Mouse (Mus musculus) heart, adult 9 months (tissue): Measurements from ENCODE around the gene Zfp536.

Source experiments
- DNase-seq, 2 experiments: peaks; one replicate each; pipeline ENCODE4 v3.0.0; 2022; ENCODE audit warnings: low spot score in 2 of 2

The Zfp536 gene

DNA sequence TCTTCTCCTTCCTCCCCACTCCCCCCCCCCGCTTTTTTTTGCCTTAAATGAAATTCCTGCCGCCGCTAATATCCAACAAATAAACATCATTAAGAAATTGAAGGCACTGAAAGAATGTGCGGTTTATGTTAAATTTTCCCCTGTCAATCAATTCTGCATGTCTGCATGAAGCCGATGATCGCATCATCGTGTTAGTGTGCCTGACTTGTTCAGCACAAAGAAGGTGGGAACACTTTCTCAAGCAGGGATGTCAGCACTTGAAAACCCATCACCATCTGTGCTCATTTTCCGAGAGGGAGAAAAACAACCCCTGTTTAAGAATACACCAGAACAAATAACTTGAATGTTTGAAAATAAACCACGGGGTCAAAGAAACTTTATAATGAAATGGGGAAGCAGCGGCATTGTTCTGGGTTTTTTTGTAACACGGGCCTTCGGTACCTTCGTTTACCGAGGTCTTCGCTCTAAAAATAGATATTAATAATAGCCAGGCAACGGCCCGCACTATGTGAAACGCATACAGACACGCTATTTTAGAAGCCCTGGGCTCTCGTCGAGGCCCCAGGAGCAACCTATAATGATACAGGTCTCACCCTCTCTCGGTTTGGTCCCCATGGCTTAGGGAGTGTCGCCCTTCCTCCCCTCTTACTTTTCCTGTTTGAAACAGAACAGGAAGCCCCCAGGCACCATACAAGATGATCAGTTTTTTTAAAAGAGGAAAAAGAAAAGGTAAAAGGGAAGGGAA is 83.7 kb downstream of the Zfp536 start:
- no peak for DNase-seq

DNA sequence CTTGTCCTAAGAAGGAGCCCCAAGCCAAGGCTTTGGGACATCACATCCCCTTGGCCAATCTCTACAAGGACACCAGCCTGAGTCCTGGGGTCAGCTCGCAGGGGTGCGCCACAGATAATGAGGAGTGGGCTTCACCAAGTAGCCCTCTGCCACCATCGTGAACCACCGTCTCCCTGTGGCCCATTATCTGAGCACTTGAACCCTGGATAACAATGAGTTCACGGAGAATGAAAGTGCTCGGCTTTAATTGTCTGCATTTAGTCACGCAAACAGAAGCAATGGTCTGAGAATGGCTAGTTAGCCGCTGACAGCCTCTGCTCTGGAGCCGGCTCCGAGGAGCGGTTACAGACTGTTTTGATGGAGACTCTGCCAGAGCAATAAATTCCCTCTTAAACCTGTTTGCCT is 84.3 kb downstream of the Zfp536 start:
- no peak for DNase-seq

DNA sequence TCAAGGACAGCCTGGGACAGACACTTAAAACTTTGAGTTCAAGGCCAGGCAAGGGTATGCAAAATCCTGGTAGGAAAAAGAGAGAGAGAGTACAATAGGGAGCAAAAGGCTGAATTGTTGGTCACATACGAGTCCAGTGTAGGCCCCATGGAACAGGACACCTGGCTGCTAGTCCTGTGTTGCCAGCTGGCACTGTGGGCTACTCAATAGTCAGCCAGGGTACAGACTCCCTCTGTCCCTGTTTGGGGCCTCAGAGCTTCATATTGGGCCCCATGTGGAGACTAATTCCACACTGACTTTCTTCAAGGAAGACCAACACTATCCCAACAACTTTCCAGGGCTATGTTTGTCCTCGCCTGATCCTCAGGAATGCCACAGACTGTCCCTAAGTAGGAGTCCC is 87.1 kb downstream of the Zfp536 start:
- no peak for DNase-seq

DNA sequence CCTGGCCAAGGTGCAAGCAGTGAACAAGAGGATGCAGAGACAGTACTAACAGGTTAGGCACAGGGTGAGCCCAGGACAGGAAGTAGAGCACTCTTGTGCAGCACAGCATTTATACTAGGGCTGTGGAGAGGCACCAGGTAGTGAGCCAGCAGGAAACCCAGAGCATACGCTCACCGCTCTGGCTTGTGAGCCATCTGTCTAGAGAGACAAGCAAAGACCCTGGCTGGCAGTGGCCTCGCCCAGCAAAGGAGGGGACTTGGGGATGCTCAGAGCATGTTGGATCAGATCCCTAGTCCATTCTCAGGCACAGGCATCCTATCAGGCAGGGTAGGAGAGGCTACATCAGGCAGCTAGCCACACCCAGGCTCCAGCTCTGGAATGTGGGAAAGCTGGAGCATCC is 88.2 kb downstream of the Zfp536 start:
- DNase-seq = no peak

DNA sequence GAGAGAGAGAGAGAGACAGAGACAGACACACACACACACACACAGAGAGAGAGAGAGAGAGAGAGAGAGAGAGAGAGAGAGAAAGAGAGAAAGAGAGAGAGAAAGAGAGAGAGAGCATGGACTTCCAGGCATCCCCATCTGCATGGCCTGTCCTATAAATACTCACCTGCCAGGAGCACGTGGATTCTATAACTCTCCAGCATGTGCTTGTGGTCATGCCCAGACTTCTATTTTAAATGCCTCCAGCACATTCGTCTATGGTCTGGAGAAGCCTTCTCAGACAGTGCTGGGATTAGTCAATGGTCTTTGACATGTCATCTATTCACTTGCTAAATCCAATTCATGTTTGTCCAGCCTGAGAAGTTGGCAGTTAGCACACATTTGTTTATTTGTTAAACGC is 92.1 kb downstream of the Zfp536 start:
- peak; percentile 23 to 41 for DNase-seq

DNA sequence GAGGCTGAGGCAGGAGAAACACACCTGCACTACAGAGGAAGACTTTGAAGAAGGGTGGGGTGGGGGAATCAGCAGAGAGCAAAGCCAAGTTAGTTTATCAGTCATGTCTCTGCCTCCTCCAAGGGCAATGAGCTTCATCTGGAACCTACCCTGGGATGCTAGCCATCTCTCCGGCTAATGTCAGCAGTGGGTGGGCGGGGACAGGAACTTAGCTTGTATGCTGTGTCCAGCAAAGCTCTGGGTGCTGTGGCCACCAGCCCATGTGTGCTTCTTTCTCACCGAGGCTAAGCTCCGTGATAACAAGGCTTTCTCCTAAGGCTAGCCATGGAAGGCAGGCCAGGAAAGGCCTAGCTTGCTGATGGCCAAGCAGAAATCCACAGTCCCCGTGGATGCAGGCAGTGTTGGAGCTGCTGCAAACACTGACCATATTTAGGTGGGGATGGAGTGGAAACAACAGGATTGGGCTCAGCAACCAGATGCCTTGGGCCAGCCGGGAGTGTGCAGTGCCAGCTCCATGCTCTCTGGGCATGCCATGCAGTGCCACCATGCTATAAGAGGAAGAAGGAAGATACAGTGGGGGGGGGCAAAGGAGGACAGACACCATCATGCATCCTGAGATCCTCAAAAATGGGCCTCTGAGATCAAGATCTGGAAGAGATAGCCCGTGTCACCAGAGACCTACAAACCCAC is 109.6 kb downstream of the Zfp536 start:
- no peak for DNase-seq

DNA sequence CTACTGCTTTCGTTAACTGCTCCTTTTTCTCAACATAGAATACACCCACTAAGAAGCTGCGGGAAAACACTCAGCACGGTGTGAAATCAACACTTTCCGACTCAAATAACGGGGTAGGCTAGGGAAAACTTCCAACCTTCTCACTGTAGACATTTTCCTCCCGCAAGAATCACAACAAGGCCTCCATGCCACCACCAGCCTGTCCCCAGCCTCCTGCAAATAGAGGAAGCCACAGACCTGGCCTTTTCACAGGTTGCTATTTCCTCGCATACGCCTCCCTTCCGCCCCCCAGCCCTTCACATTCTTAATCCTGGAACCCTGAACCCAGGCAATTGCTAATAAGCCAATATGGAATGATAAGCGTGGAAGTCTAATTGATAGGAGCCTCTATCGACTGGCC is 124.8 kb downstream of the Zfp536 start:
- no peak for DNase-seq

DNA sequence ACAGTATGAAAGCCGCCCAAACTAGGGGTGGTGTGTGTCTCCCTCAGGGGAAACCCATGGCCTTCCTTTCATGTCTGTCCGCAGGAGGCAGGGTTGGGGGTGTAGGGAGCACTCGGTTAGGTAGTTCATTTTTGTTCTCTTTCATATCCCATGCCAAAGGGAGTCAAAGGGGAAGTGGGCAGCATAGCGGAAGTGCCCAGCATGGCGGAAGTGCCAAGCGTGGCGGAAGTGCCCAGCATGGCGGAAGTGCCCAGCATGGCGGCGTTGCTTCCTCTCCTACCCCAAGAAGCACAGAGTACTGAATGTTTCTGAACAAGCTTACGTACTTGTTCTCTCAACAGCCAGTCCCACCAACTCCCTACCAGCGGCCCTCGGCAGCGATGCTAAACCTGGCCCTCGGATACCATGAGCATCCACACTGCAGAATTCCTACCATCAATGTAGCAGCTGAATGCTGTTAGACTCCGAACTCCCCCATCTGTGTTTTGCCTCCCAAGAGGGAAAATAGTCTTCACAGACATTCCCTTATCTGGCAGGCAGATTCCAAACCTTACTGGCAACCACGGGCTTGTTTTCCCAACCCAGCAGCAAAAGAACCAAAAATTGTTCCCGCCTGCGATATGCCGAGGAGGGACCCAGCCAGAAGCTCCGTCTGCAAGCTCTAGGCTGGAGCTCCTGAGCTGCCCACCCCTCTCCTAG is 125.4 kb downstream of the Zfp536 start:
- DNase-seq = no peak

DNA sequence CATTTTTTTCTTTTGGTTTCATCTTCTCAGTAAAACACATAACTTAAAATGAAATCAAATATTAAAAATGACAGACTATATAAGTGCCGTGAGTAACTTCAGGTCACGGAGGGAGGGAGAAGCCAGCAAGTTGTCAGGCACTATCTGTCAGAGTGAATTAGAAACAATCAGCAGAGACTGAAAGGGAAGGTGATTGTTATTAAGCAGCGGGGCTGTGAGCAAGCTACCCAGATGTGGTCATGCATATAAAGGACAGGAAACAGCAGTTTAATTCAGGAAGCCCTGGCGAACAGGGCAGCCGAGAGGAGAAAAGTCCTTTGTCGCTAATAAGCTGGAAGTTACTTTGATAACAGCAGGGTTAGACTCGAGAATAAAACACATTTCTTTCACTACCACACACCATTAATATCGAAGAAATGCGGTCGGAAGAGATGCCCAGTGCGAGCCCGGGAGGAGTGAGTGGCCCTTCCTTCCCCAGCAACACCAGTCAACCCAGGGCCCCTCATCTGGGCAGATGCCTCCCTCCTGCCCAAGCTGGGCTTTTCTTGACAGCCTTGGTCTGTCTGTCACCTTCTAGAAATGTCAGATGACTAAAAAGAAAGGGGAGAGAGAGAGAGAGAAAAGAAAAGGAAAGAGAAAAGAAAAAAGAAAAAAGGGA is 133.6 kb downstream of the Zfp536 start:
- DNase-seq = no peak

DNA sequence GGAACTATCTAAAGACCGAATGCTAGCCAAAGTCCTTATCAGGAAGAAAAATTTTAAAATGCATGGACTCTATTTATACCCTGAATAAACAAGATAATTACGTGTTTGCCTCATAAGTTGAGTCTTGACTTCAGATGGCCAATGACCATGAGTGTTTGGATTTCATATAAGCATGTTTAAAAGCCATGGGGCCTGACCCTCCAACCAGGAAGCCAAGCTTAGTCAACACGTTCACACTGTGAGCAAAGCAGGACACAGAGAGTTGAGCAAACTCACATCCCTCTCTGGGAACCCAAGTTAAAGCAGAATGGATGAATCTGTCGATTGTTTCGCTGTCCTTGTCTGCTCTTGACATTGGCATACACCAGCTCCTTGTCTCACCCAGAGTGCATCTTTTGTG is 138.6 kb downstream of the Zfp536 start:
- no peak for DNase-seq

DNA sequence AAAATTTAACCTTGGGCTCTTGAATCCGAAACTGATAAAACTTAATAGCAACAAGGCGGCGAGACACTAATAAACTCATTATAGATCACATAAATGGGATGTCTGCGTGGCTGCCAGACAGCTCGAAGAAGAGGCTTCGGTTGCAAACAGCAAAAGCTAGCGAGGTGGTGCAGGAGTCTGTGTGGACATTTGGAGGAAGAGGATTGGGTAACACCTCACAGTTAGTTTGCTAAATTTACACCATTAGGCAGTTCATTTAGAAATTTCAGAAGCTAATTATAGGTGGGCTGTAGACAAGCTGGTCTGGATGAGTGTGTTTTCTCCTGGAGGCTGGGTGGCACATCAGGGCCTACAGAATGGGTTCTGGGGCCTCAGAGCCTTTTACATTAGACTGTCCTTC is 143.0 kb downstream of the Zfp536 start:
- DNase-seq = no peak

DNA sequence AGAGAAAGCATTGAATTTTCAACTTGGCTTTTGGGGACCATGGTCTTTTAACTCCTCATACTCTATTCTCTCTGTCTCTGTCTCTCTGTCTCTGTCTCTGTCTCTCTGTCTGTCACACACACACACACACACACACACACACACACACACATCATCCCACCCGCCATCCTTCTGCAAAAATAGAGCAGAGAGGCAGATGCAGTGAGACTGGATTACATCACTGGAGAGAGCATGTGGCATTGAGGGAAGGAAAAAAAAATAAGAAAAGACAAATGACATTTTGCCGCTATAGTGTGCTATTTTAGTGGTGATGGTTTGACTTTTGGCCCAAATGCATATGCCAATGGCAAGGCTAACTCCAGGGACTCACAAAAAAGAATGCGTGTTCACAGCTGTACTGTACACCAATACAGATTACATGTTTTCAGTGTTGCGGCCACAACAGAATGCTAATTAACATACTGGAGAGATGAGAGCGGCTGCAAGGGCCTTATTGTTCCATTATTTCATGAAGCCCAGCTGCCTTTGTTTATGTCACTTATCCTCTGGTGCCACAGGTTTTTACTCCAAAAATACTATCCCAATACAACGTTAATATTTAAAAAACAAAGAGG is 145.4 kb downstream of the Zfp536 start:
- DNase-seq = no peak

DNA sequence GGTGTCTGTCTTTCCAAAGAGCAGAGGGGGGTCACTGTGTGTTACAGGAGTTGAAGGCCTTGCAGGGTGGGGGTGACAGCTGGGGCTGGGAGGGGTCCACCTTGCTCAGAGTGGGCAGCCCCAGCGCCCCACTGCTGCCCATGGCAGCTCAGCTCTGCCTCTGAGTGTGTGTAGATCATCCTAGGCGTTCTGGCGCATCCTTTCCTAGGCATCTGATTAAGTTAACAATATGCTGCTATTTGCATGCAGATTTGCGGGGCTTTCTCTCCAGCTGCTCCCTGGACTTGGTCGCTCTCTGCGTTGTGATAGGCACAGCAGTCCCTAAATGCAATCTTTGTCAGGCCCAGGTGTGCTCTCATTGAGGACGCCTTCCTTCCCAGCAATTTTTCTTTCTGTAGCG is 147.7 kb downstream of the Zfp536 start:
- no peak for DNase-seq

DNA sequence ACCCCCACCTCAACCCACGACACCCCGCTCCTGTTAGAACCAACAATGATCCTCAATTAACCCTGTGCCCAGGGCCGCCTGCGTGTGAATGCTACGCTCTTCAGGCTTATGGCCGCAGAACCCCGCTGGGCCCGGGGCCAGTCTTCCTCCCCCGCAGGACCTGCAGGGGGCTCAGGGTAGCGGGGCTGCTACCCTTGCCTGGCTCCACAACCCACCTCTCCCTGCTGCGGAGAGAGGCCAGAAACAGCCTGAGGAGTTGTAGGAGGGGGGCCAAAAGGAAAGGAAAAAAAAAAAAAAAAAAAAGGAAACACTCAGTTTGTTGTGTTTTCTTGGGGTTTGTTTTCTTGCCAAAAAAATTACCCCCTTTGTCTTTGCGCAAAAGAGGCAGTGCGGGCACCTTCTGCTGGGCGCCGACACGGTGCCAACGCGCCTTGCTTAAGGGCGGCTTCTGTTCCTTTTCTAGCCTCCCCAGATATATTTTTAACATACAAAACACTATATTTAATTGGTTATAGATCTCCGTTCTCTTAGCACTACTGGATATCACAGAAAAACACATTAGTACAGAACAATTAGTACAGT is 148.6 kb downstream of the Zfp536 start:
- DNase-seq = no peak

DNA sequence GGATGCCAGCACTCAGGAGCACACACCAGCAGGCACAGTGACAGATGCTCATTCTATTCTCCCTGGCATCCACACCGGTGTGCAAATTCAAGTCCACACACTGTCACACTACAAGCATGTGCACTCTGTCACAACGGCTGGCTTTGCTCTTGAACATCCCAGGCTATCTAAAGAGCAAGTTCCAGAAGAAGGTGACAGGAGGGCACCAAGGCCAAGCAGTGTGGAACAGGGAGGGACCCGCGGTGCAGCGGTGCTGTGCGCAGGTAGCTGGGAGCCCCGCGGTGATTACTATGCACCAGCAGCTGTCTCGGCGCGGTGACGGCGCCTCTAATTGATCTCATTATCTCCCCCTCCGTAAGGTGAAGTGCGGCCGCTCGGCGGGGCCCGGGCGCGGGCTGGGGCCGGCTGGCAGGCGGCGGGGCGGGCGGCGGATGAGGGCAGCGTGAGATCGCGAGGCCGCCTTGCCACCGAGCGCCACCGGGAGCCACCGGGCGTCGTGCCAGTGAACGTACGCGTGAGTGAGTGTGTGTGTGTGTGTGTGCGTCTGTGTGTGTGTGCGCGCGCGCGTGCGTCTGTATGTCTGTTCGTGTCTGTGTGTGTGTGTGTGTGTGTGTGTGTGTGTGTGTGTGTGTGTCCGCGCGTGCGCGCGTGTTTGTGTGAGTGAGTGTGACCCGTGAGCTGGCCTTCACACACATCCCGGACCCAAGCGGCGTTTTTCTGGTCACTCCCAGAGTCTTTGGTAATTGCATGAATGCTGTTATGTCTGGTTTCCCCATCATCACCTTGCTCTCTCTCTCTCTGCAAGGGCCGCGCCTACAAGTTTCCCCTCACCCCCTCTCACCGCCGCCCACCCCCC is 149.3 kb downstream of the Zfp536 start:
- peak in 1 of 2 experiments; percentile 17 for DNase-seq

DNA sequence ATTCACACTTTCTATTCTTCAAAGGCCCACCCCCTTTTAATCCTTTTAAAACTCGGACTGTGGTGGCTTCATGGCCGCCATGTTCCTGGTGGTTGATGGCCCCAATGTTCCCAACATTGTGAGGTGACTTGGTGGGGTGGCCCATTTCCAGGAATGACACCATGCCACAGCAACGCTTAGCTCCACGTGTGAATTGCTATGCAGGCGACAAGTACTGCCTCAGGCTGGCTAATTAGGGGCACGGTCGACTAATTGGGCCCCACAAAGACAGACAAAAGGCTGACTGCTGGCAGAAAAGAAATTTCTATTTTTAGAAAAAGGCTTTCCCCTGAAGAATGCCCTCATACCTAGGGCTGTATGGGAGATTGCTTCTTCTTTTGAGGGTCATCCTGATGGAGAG is 154.2 kb downstream of the Zfp536 start:
- DNase-seq = no peak

DNA sequence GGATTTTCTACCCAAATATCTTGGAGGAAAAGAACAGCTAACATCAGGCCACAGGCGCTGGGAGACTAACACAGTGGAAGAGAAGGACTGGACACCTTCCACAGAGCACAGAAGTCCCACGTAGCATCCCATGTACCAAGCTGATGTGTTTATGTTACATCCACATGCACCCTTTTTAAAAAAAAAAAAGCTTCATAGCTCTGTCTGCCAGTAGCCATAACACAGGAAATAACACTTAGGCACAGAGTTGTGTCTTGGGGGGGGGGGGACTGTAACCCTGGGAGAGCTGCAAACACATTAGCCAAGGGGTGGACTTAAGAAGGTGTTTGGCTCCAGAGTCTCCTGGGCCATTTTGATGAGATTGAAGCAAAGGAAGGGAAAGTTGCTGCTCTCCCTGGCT is 155.6 kb downstream of the Zfp536 start:
- DNase-seq = no peak

DNA sequence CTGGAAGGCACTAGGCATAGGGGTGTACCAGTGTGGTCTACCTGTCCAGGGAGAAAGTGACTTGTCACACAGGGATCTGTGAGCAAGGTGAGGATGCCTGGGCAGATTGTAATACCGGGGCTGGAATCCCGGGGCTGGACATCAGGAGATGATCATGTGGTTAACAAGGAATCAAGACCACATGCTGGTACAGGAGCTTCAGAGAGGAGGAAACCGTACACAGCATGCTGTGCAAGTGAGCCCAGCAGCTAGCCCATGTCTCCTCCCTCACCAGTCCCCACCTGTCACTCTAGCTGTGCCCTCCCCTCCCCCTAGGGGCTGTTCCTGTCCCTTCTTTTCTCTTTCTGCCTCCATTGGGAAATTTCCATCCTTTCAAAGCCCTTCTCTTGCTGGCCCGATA is 157.5 kb downstream of the Zfp536 start:
- no peak for DNase-seq

DNA sequence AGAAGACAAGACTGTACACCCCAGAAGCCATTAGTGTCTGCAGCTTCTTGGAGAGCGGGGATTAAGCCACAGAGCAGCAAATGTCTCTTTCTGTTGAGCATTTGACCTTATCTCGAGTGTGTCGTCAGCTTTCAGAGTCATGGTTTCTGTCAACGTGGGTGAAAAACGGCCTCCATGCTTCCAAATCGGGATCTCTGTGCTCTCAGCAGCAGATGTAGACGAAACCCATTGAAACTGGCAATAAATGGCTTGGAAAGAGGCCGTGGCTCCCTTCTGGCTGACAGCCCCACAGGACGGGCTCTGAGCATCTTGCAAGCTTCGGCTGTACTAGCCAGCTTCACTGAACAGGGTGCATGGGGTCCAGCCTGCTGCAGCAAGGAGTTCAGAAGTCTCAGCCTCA is 159.1 kb downstream of the Zfp536 start:
- no peak for DNase-seq

DNA sequence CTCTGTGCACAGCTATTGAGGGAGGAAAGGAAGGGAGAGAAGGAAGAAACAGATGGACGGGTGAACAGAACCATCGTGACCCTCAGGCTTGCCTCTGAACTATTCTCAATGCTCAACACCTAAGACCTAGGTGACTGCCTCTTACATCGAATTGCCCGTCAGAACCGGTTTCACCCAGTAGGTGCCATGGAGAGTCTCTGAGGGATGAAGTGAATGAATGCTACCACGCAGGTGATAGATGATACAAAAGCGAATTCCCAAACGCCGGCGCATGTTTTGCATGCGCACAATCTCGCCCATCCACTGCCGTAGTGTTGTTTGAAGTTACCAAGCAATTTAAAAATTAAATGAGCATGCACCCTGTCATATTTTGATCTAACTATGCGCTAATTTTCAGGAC is 164.9 kb downstream of the Zfp536 start:
- no peak for DNase-seq

DNA sequence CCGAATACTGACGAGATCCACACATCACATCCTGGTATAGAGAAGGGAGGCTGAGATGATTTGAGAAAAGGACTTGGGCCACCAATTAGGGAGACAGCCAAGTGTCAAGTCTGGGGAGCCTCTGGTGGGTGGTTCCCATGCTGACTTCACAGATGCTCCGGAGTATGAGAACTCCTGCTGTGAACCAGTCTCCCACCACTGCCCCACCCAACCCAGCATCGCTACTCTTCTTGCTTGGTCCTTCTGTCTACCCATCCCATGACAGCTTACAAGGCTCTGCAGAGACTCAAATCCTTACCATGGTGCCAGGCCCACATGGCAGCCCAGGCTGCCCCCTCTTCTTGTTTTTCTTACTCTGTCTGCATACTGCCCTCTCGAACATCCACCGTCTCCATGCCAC is 165.5 kb downstream of the Zfp536 start:
- no peak for DNase-seq
